Mouse (Mus musculus): ENCODE data around the gene Gpr132.
A peak's percentile ranks its signal among the peaks of the same experiment; 100 is the strongest.

DNA sequence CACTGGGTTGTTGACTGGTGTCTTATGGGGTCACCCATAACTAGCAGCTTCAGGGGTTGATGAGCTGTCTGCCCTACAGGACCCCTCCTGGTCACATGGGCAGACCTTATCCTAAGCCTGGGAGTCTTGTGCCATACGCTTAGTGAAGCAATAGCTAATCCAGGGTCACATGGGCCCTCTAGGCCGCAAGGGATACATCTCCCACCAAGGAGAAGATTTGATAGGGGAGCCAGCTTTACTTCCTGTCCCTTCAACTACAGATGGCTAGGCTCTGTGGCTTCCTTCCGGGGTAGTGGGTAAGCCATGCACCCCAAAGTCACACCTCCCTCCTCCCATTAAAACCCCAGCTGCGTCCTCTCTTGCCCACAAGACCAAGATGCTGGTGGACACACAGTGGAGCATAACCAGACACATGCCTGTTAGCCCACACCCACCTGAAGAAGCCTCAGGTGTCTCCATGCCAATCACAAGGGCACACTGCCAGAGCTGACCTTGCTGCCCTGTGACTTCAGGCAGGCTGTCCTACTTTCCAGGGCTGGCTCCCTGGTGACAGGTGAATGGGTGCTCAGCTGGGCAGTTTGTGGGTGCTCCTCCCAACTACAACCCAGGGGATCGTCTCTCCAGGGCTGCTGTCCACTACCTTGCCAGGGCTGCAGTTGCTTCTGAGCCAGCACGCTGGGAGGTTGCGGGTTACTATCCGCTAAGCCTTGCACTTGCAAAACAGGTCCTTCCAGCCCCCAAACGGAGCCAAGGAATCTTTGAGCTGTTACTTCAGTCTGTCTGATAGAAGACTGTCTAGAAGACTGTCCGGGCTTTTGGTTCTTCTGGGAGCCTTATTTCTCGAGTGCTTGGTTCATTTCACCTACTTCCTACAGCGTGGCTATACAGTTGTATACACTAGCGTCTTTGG is at the start of gene Gpr132:
- TF ChIP-seq POLR2A (IDR thresholded peaks at IDR 0.05; ENCODE audit: control insufficient read depth, extremely low read depth, insufficient read depth, low read length, poor library complexity) (0 out of 2 replicates have a peak, but pooled peaks have one; percentile 10), CTCF (IDR thresholded peaks at IDR 0.05; ENCODE audit: borderline replicate concordance, control insufficient read depth, extremely low read depth, insufficient read depth, low read length, poor library complexity) (no peak)

All from thymus, adult 2 months (tissue).